Mouse (Mus musculus): ENCODE measurements at regions not wholly inside any gene's neighbourhood (a gene's known extent, or its start where the extent isn't known, plus 50 kb on each side); places are given as distances from the start of the nearest gene placed in this dataset.

DNA sequence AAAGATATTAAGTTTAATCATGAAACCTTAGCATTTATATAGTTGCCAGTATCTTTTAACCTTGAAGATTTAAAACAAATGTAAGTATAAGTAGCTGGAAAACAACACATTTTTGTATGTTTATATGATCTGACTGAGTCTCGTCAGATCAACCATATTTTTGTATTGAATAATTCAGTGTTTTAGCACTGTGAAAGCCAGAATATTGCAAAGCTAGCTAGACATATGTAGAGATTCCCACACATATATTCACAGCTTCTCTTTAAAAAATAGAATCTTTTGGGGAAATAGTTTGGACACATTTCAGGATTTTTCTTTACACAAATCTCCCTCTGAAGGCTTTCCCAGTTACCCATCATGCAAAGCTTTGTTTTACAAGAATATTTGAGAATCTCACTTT is 113.0 kb upstream of the Olfr1323 start:
- ATAC-seq (ENCODE audit: low TSS enrichment): peak; percentile 73
